Mouse (Mus musculus) retina, postnatal 1 day (tissue): ENCODE measurements at regions not wholly inside any gene's neighbourhood (a gene's known extent, or its start where the extent isn't known, plus 50 kb on each side); places are given as distances from the start of the nearest gene placed in this dataset.

Experiments
- DNase-seq: peaks from one replicate; pipeline ENCODE4 v3.0.0-alpha.2; 2012

- peak; percentile 62 for DNase-seq
Observed at GRCm38 (mm10) chr3:42593792-42594433, 851.5 kb downstream of the D3Ertd751e start.

- no peak for DNase-seq
Observed at GRCm38 (mm10) chr3:42596686-42597085, 854.3 kb downstream of the D3Ertd751e start.
